ENCODE assay signal across 14 mouse cellular contexts in the genomic region with DNA sequence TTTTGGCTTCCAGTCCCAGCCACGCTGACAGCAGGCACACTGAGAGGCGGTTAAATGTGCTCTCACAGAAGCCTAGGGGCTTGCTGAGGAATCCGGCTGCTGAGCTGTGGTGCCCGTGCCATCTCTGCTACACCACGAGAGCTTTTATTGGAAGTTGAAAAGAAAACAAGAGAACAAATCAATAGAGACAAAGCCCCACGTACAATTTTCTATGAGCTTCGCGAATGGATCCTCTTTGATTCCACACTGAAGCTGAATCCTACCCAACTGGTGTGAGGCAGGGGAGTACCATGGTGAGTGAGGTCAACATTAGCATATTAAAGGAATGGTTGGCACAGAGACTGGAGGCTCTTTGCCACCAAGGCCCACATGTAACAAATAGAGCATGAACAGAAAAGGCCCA. TPM values are rescaled to one million over a fixed set of nuclear protein-coding genes. Genes with fewer than 3 reads are reported as not detected.
DNase-seq lines count a peak whose midpoint lies in the region; TF ChIP-seq lines count a peak whose summit lies in the region.
"Had no signal": no experiment of that assay in that cellular context is flagged by ENCODE, and none has a peak within 500 bp of the region (broad histone marks: within the 10 kb centered on the region; RNA-seq: fewer than 3 reads in every experiment).

No protein-coding gene starts in this region.

- no peak overlapping the region for H3K27ac ChIP-seq in left cerebral cortex, adult 2 months
- H3K27ac ChIP-seq: embryonic facial prominence, embryonic 13.5 days; heart, embryonic 15.5 days had no signal

- no peak for TF ChIP-seq CTCF in left cerebral cortex, adult 2 months (IDR thresholded peaks at IDR 0.05)

- peak; percentile 45 to 48 for DNase-seq in cerebellum, postnatal 10 days
- DNase-seq in cerebellum, adult 8-10 months, result no peak
- peak; percentile 37 to 52 for DNase-seq in left cerebral cortex, postnatal 14 days (ENCODE audit: low spot score in 2 of 2)
- no peak for DNase-seq in left cerebral cortex, adult 2 months (ENCODE audit: extremely low spot score in 1 of 2, low spot score in 2 of 2)
- peak; percentile 27 for DNase-seq in testis, postnatal 10 days (ENCODE audit: low spot score)
- no peak for DNase-seq in testis, postnatal 14 days (ENCODE audit: low spot score)
- no peak for DNase-seq in natural killer cell, adult 2 months (ENCODE audit: low spot score in 2 of 2)
- no peak for DNase-seq in c-Kit-positive CD71-positive TER-119-positive erythroid progenitor cells, embryonic 14.5 days (ENCODE audit: low spot score)
- DNase-seq: adrenal gland, postnatal 25 days had no signal

- intact Hi-C loops in left cerebral cortex, postnatal 14 days (cut with DNase I), result no loop called here
- intact Hi-C loops in left cerebral cortex, adult 2 months (cut with DNase I), result no loop called here

- no peak overlapping the region for H3K4me3 ChIP-seq in left cerebral cortex, adult 2 months
- H3K4me3 ChIP-seq: embryonic facial prominence, embryonic 13.5 days; heart, embryonic 15.5 days had no signal

RNA-seq across cellular contexts. Expression of gene Lrrc66, which starts 31.0 kb away (rescaled TPM):
- total RNA-seq in left cerebral cortex, postnatal 14 days (2021), result under 1 TPM in 1 of 2 experiments, not detected in 1; 0.13 TPM
- not detected for total RNA-seq in left cerebral cortex, adult 2 months (2021)
- total RNA-seq: adrenal gland, postnatal 25 days; left cerebral cortex, adult 8-10 months; neutrophil, adult 5-6 weeks had no signal

RNA-seq across cellular contexts. Expression of gene Sgcb, which starts 46.2 kb away (rescaled TPM):
- 10 to 100 TPM; 58.1 to 61.4 TPM for total RNA-seq in left cerebral cortex, postnatal 14 days (2021)
- 10 to 100 TPM; 39.8 to 42.9 TPM for total RNA-seq in left cerebral cortex, adult 2 months (2021)

RNA-seq across cellular contexts. Expression of gene Spata18, which starts 49.8 kb away (rescaled TPM):
- total RNA-seq in left cerebral cortex, postnatal 14 days (2021), result under 1 TPM; 0.26 to 0.27 TPM
- total RNA-seq in left cerebral cortex, adult 2 months (2021), result not detected
- total RNA-seq: adrenal gland, postnatal 25 days; megakaryocyte-erythroid progenitor cell, adult 5-6 weeks; neutrophil, adult 5-6 weeks had no signal

Comparison
In these comparisons a context has a peak if more than half of its experiments do, and no peak if none do; other contexts are left out.
1. DNase-seq: peak in cerebellum, postnatal 10 days (2 of 2), left cerebral cortex, postnatal 14 days (2 of 2) and testis, postnatal 10 days (single experiment); none in cerebellum, adult 8-10 months (single experiment), left cerebral cortex, adult 2 months (0 of 2), testis, postnatal 14 days (single experiment), natural killer cell, adult 2 months (0 of 2) and c-Kit-positive CD71-positive TER-119-positive erythroid progenitor cells, embryonic 14.5 days (single experiment).